Mouse (Mus musculus): ENCODE results near the gene Vmac.

DNA sequence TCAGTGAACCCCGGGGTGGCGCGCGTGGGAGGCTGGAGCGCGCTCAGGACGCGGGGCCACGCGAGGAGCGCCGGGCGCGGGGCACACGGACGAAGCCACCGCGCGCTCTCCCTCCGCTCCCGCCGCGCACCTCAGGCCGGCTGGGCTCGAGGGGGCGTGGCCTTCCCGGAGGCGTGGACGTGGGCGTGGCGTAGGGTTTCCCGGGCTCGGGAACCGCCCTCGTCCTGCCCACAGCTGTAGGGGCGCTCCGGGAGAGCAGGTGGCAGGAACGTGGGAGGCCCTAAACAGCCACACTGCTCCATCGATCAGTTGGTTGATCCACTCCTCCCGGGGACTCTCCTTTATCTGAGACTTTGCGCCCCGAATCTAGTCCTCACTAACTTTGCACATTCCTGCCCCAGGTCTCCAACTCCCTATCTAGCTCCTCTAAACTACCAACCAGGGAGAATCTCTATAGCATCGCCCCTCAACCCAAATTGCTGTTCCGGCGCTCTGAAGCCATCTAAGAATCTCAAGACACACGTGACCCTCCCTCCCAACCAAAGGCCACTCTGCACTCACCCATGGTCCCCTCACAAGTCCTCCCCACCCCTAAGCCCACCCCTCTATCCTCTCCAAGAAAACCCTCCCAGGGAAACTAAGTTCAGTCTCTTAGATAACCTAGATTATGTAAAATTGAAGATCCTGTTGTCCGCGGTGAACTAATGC lies 39.7 kb upstream of the Vmac start, which contains the start of gene Nrtn:
- 0 out of 4 replicates have a peak, but pooled peaks of 1 of the 2 experiments have one; percentile 5 for TF ChIP-seq EP300 (IDR thresholded peaks at IDR 0.05; ENCODE audit: low read depth in 1 of 2, low read length in 2 of 2)
- no peak for TF ChIP-seq CTCF (IDR thresholded peaks at IDR 0.05 in 2 of 3, conservative IDR thresholded peaks at IDR 0.05 in 1 of 3; ENCODE audit: control insufficient read depth in 1 of 3, insufficient read depth in 1 of 3, low read depth in 2 of 3, low read length in 3 of 3, poor library complexity in 1 of 3, severe bottlenecking in 1 of 3)
- no peak for TF ChIP-seq ELF1 (IDR thresholded peaks at IDR 0.05; ENCODE audit: low read depth, low read length)
- TF ChIP-seq RAD21 (IDR thresholded peaks at IDR 0.05; ENCODE audit: low read depth, low read length), result no peak
- TF ChIP-seq MYC (IDR thresholded peaks at IDR 0.05; ENCODE audit: low read depth, low read length), result peak; percentile 15; the same call in 1 of the 2 replicates
- peak; percentile 63 for TF ChIP-seq USF1 (IDR thresholded peaks at IDR 0.05; ENCODE audit: low read depth, low read length)
- no peak for TF ChIP-seq USF2 (IDR thresholded peaks at IDR 0.05; ENCODE audit: borderline replicate concordance in 1 of 2, insufficient read depth in 1 of 2, low read depth in 1 of 2, low read length in 2 of 2)
- no peak for TF ChIP-seq ZC3H11A (IDR thresholded peaks at IDR 0.05; ENCODE audit: low read depth, low read length)
